Mouse (Mus musculus): ENCODE data around the gene Nek1. TPM values are rescaled to one million over a fixed set of nuclear protein-coding genes. Genes with fewer than 3 reads are reported as not detected.

The Nek1 gene
- 6.9 and 7.8 TPM in 2 replicates for polyA plus RNA-seq (2015; fragmentation: Nextera tagmentation; extraction: Ambion mirVana)

DNA sequence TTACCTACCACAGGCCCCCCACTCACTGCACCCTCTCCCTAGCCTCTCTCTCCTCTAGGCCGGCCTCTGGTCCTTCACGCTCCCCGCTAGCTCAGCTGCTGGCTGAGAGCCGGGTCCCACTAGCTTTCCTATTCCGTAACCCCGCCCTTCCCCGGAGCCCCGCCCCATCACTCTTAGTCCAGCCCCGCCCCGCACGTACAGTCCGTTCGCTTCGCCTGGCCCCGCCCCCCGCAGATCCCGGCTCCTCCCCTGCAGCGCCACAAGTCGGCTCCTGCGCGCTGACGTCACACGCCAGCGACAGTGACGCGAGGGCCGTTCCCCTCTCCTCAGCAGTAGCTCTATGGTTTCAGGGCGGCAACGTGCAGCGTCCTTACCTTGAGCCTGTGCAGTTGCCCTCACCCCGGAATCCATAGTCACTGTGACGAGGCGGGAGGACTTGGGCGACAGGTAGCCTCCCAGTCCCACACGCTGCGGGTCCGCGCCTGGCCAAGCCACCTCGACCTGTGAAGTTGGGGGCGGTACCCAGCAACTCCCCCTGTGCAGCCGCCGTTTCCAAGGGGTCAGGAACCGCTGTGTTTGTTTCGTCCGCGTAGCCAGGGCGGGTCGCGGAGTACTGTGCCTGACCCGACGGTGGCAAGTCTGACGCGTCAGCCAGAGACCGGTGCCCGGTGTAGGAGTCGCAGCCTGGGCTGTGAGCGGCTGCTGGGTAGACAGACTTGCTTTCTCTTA, at the start of gene Nek1:
TSS of gene Nek1 (plus strand) at position 286 of the 729 bp plus-strand sequence.
- H3K4me1 ChIP-seq (replicated peaks; ENCODE audit: control insufficient read depth, insufficient read depth): no peaks in the 10 kb centered on the region
- H3K27me3 ChIP-seq (ENCODE audit: control insufficient read depth, insufficient read depth, low read length): no peaks in the 10 kb centered on the region
- no peaks in the 10 kb centered on the region for H3K9me3 ChIP-seq (ENCODE audit: control insufficient read depth, low read length)
- peak within 1 kb of the TSS; percentile 93 for H3K27ac ChIP-seq (replicated peaks)
- ATAC-seq (ENCODE audit: low FRiP score, low TSS enrichment) (peak; percentile 98), DNase-seq (ENCODE audit: low spot score) (peak; percentile 100)
- TF ChIP-seq EP300 (optimal IDR thresholded peaks at IDR 0.05) (no peak), CTCF (IDR thresholded peaks at IDR 0.05; ENCODE audit: low read depth) (peak; percentile 25; the same call in 1 of the 2 replicates)
- no peaks in the 10 kb centered on the region for H3K36me3 ChIP-seq (ENCODE audit: control insufficient read depth, insufficient read depth, low read length)
- WGBS: under 1% methylated on average over 56 of the region's 57 CpGs
- H3K4me2 ChIP-seq (replicated peaks; ENCODE audit: low read depth): peak within 1 kb of the TSS; percentile 77
- H3K4me3 ChIP-seq (ENCODE audit: low read depth, low read length): peak within 1 kb of the TSS; percentile 75
- peak within 1 kb of the TSS; percentile 78 for H3K9ac ChIP-seq (ENCODE audit: low read length)

DNA sequence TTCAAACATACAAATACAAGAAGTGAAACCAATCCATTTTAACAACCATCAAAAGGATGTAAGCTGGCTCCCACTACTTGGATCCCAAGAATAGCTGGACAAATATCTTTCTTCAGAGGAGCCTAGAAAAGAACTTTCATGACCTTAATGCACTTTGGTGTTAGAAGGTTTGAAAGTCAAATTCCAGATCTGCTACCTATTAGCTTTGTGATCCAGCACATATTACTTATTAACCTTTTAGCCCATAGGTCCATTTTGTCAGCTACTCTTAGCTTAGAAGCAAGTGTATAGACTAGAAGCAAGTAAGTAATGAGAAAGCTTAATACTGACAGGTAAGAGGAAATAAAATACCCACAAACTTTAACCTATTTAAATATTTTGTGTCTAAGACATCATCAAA, 45.5 kb upstream of the Nek1 start:
- ATAC-seq (ENCODE audit: low FRiP score, low TSS enrichment) (no peak), DNase-seq (ENCODE audit: low spot score) (no peak)
- Histone ChIP-seq H3K36me3 (ENCODE audit: control insufficient read depth, insufficient read depth, low read length) (no peaks in the 10 kb centered on the region), H3K27ac (replicated peaks) (no peak overlapping the region), H3K9me3 (ENCODE audit: control insufficient read depth, low read length) (no peaks in the 10 kb centered on the region), H3K4me2 (replicated peaks; ENCODE audit: low read depth) (no peak overlapping the region), H3K9ac (ENCODE audit: low read length) (no peak overlapping the region), H3K4me3 (ENCODE audit: low read depth, low read length) (no peak overlapping the region), H3K27me3 (ENCODE audit: control insufficient read depth, insufficient read depth, low read length) (no peaks in the 10 kb centered on the region), H3K4me1 (replicated peaks; ENCODE audit: control insufficient read depth, insufficient read depth) (no peaks in the 10 kb centered on the region)
- TF ChIP-seq EP300 (optimal IDR thresholded peaks at IDR 0.05) (no peak), CTCF (IDR thresholded peaks at IDR 0.05; ENCODE audit: low read depth) (no peak)

DNA sequence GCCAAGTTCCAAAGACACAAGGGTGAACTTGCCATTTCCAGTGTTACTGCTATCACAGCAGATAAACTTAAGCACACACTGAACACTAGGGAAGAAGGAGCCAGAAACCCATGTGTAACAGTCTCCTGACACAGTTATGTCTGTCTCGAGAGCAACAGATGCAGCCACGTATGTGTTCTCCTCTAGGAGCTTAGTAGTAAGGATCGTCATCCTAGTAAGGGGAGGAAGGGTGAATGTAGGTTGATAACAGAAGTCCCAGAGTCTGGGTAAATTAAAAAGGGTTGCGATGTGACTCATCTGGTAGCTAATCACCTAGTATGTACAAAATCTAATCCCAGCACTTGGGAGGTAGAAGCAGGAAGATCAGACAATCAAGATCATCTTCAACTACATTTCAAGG, 43.1 kb upstream of the Nek1 start:
- no peak overlapping the region for H3K9ac ChIP-seq (ENCODE audit: low read length)
- ATAC-seq (ENCODE audit: low FRiP score, low TSS enrichment) (no peak), DNase-seq (ENCODE audit: low spot score) (no peak)
- no peak overlapping the region for H3K4me2 ChIP-seq (replicated peaks; ENCODE audit: low read depth)
- 57% methylated on average over 4 of the region's 4 CpGs for WGBS
- no peak overlapping the region for H3K27ac ChIP-seq (replicated peaks)
- H3K4me1 ChIP-seq (replicated peaks; ENCODE audit: control insufficient read depth, insufficient read depth): no peaks in the 10 kb centered on the region
- TF ChIP-seq EP300 (optimal IDR thresholded peaks at IDR 0.05): no peak
- no peak for TF ChIP-seq CTCF (IDR thresholded peaks at IDR 0.05; ENCODE audit: low read depth)
- no peaks in the 10 kb centered on the region for H3K9me3 ChIP-seq (ENCODE audit: control insufficient read depth, low read length)
- H3K4me3 ChIP-seq (ENCODE audit: low read depth, low read length): no peak overlapping the region
- no peaks in the 10 kb centered on the region for H3K27me3 ChIP-seq (ENCODE audit: control insufficient read depth, insufficient read depth, low read length)
- H3K36me3 ChIP-seq (ENCODE audit: control insufficient read depth, insufficient read depth, low read length): no peaks in the 10 kb centered on the region

DNA sequence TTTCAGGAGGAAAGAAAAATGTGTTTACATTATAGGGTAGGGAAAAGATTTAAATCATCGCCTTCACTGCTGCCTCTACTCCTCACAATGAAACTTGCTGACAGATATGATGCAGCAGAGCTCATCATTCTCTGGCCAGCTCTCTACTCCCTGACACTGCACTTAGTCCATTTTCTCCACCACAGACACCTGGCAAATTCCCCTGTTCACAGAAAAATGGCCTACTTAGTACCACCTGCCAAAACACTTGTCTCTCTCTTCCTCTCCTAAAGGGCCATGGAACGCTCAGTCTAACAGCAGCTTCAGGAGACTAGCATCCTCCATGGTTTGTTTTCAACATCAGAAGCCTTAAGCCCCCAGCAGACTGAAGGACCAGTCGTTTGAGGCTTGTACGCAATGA, 41.7 kb upstream of the Nek1 start:
- Histone ChIP-seq H3K27ac (replicated peaks) (no peak overlapping the region), H3K36me3 (ENCODE audit: control insufficient read depth, insufficient read depth, low read length) (no peaks in the 10 kb centered on the region), H3K27me3 (ENCODE audit: control insufficient read depth, insufficient read depth, low read length) (no peaks in the 10 kb centered on the region), H3K4me2 (replicated peaks; ENCODE audit: low read depth) (no peak overlapping the region), H3K4me1 (replicated peaks; ENCODE audit: control insufficient read depth, insufficient read depth) (no peaks in the 10 kb centered on the region), H3K4me3 (ENCODE audit: low read depth, low read length) (no peak overlapping the region), H3K9ac (ENCODE audit: low read length) (no peak overlapping the region), H3K9me3 (ENCODE audit: control insufficient read depth, low read length) (no peaks in the 10 kb centered on the region)
- no peak for TF ChIP-seq EP300 (optimal IDR thresholded peaks at IDR 0.05)
- TF ChIP-seq CTCF (IDR thresholded peaks at IDR 0.05; ENCODE audit: low read depth): no peak
- WGBS: 50% methylated on average over 4 of the region's 4 CpGs
- DNase-seq (ENCODE audit: low spot score) (no peak), ATAC-seq (ENCODE audit: low FRiP score, low TSS enrichment) (no peak)

DNA sequence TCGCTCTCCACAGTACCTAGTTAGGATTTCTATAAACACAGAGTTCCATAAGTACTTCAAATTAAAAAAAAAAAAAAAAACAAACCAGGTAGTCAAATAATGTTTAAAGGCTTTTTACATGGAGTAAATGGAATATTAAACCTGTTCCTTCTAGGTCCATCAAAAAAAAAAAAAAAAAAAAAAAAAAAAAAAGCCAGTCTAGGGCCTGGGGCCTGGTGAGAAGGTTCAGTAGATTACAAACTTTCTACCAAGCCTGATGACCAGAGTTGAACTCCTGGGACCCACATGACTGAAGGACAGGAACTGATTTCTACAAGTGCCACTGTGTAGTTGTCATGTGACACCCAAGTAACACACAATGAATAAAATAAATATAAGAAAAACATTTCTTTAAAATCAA, 41.2 kb upstream of the Nek1 start:
- no peak for ATAC-seq (ENCODE audit: low FRiP score, low TSS enrichment)
- no peaks in the 10 kb centered on the region for H3K27me3 ChIP-seq (ENCODE audit: control insufficient read depth, insufficient read depth, low read length)
- no peaks in the 10 kb centered on the region for H3K4me1 ChIP-seq (replicated peaks; ENCODE audit: control insufficient read depth, insufficient read depth)
- H3K9me3 ChIP-seq (ENCODE audit: control insufficient read depth, low read length): no peaks in the 10 kb centered on the region
- no peak overlapping the region for H3K4me3 ChIP-seq (ENCODE audit: low read depth, low read length)
- WGBS: 94% methylated on average over 1 of the region's 1 CpGs
- no peak overlapping the region for H3K27ac ChIP-seq (replicated peaks)
- DNase-seq (ENCODE audit: low spot score): no peak
- H3K9ac ChIP-seq (ENCODE audit: low read length): no peak overlapping the region
- no peaks in the 10 kb centered on the region for H3K36me3 ChIP-seq (ENCODE audit: control insufficient read depth, insufficient read depth, low read length)
- TF ChIP-seq EP300 (optimal IDR thresholded peaks at IDR 0.05) (no peak), CTCF (IDR thresholded peaks at IDR 0.05; ENCODE audit: low read depth) (no peak)
- H3K4me2 ChIP-seq (replicated peaks; ENCODE audit: low read depth): no peak overlapping the region

DNA sequence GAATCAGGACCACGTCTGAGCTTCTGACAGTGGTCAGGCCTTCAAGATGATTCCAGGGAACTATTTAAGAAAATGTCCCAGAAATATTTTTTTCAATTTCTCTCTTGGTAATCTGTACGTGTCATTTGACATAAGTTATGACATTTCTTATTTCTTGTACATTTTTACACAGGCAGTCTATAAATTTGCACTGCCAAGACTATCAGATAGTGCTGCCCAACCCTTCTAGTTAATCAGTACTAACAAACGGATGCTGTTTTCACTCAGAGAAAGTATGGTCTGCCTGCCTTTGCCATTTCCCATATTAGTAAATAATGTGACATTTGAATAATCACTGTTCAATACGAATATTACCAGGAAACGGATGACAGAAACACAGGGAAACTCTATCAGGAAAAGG, 40.2 kb upstream of the Nek1 start:
- Histone ChIP-seq H3K4me1 (replicated peaks; ENCODE audit: control insufficient read depth, insufficient read depth) (no peaks in the 10 kb centered on the region), H3K4me2 (replicated peaks; ENCODE audit: low read depth) (no peak overlapping the region), H3K9ac (ENCODE audit: low read length) (no peak overlapping the region), H3K36me3 (ENCODE audit: control insufficient read depth, insufficient read depth, low read length) (no peaks in the 10 kb centered on the region), H3K27ac (replicated peaks) (no peak overlapping the region), H3K27me3 (ENCODE audit: control insufficient read depth, insufficient read depth, low read length) (no peaks in the 10 kb centered on the region), H3K4me3 (ENCODE audit: low read depth, low read length) (no peak overlapping the region), H3K9me3 (ENCODE audit: control insufficient read depth, low read length) (no peaks in the 10 kb centered on the region)
- ATAC-seq (ENCODE audit: low FRiP score, low TSS enrichment): no peak
- DNase-seq (ENCODE audit: low spot score): no peak
- TF ChIP-seq EP300 (optimal IDR thresholded peaks at IDR 0.05): no peak
- TF ChIP-seq CTCF (IDR thresholded peaks at IDR 0.05; ENCODE audit: low read depth): no peak
- WGBS: 55% methylated on average over 5 of the region's 5 CpGs

All from stomach, postnatal 0 days (tissue).